Comparison of ENCODE assay signal across 8 mouse cellular contexts in genomic region chr4:120323198-120323597, GRCm38 (mm10). TPM values are rescaled to one million over a fixed set of nuclear protein-coding genes. Genes with fewer than 3 reads are reported as not detected.
A peak's percentile ranks its signal among the peaks of the same experiment; 100 is the strongest.
DNase-seq lines count a peak whose midpoint lies in the region; ATAC-seq lines count a peak whose summit lies in the region.

No protein-coding gene starts in this region.

- H3K27me3 ChIP-seq in heart, embryonic 11.5 days (ENCODE audit: control insufficient read depth, insufficient read depth, low read length): peaks cover 18% of the 10 kb centered on the region

- H3K27ac ChIP-seq in heart, embryonic 11.5 days (ENCODE audit: low read depth, low read length): no peak overlapping the region

- peak; percentile 28 to 75 for DNase-seq in heart, adult 18-20 months
- peak; percentile 57 for DNase-seq in A20 (ENCODE audit: low read depth, low spot score)
- DNase-seq in adipocyte (ENCODE audit: low spot score): peak; percentile 53
- DNase-seq in embryo, embryonic 10 days (ENCODE audit: low spot score): peak; percentile 74
- DNase-seq in layer of hippocampus, adult 18-20 months (ENCODE audit: low spot score in 2 of 2): peak; percentile 16 to 77
- peak; percentile 82 for DNase-seq in lung, postnatal 36 days

- no peak overlapping the region for H3K4me3 ChIP-seq in heart, embryonic 11.5 days (ENCODE audit: low read depth, low read length)

- WGBS in heart, embryonic 11.5 days (ENCODE audit: insufficient replicate concordance): 27% methylated on average over 6 of the region's 6 CpGs

- no peaks in the 10 kb centered on the region for H3K4me1 ChIP-seq in heart, embryonic 11.5 days (ENCODE audit: control insufficient read depth, insufficient read depth, low read length)

- H3K36me3 ChIP-seq in heart, embryonic 11.5 days (ENCODE audit: control insufficient read depth, insufficient read depth, low read length): no peaks in the 10 kb centered on the region

- no peak for ATAC-seq in heart, embryonic 11.5 days (replicated peaks; ENCODE audit: insufficient number of reproducible peaks, low FRiP score, low TSS enrichment)
- ATAC-seq in megakaryocyte, adult 5-6 weeks (ENCODE audit: poor library complexity, severe bottlenecking): no peak

- H3K4me2 ChIP-seq in heart, embryonic 11.5 days: no peak overlapping the region

- H3K9me3 ChIP-seq in heart, embryonic 11.5 days (replicated peaks; ENCODE audit: control insufficient read depth, low read length): no peaks in the 10 kb centered on the region

- H3K9ac ChIP-seq in heart, embryonic 11.5 days (ENCODE audit: low read depth, low read length): no peak overlapping the region

RNA-seq across cellular contexts. Expression of gene Foxo6, which starts 36.0 kb away (rescaled TPM):
- 1 to 10 TPM; 2.2 to 2.7 TPM for total RNA-seq in heart, adult 18-20 months (2021)
- polyA plus RNA-seq in heart, embryonic 11.5 days (2014; fragmentation: Nextera tagmentation; extraction: Ambion mirVana): 0.21 and 0.29 TPM in 2 replicates
- total RNA-seq in layer of hippocampus, adult 18-20 months (2021): 10 to 100 TPM; 40.7 to 40.9 TPM
- total RNA-seq in megakaryocyte, adult 5-6 weeks (2015): not detected in 2 replicates
- not detected in 2 replicates for total RNA-seq in megakaryocyte, adult 5-6 weeks (2017)

Comparison
In these comparisons a context has a peak if more than half of its experiments do, and no peak if none do; other contexts are left out.
1. RNA of gene Foxo6, which starts 36.0 kb away (total RNA-seq): 40.7 to 40.9 TPM in layer of hippocampus, adult 18-20 months; 2.2 to 2.7 TPM in heart, adult 18-20 months and not detected in megakaryocyte, adult 5-6 weeks; every median in the first group is over 10 times any median in the second.
2. Peak in every context shown above with its lines, with median percentiles within 50 percentile points of each other: DNase-seq.